Mouse (Mus musculus) effector memory CD4-positive, alpha-beta T cell, adult 5 months (primary cell): Measurements from ENCODE around the gene Pitpna. TPM values are rescaled to one million over a fixed set of nuclear protein-coding genes. Genes with fewer than 3 reads are reported as not detected.

Experiments used
- polyA plus RNA-seq: library from polyadenylated mRNA; unstranded; fragments of 100-300 nt; shearing (Covaris generic); gene quantifications from one replicate; pipeline ENCODE4 v1.2.1, GENCODE M21; 2017

The Pitpna gene
- polyA plus RNA-seq: 297 TPM

GRCm38 (mm10) chr11:75587493-75588284 lies at the start of gene Pitpna:
Pitpna (plus strand) TSS chr11:75588097.

DNA sequence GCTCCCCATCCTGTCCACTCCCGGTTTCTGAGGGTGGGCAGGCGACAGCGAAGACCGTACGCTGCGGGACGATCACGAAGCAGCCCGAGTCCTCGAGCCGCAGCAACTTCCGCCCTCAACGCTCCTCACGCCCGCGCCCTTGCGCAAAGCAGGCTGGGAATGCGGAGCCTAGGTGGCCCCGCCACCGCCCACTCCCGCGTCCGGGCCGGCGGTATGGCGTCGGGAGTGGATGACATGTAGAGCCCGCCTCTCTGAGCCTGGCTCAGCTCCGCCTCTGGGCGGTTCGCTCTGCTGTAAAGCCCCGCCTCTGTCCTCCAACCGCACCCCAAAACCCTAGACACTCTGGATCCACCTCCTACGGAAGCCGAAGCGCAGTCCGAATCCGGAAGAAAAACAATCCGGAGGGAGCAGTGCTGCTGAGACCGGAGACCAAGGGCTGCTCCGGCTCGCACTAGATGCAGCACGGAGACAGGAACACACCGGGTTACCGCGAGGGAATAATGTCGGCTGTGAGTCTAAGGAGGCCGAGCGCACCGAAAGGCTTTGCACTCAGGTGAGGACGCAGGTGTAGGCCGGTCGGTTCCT lies 42.8 kb downstream of the Pitpna start, which contains the start of gene Inpp5k:
Gene Inpp5k, plus strand, starts transcription at position 344 of the 585 bp plus-strand sequence.

GRCm38 (mm10) chr11:75650311-75650710 lies 62.4 kb downstream of the Pitpna start, which contains the start of gene Myo1c:
Myo1c (plus strand) TSS chr11:75650504.

Other genes starting within 250 kb of the Pitpna start
- 101 TPM for gene Rpa1, start 239.8 kb upstream of the Pitpna start, polyA plus RNA-seq
- gene Smyd4, start 239.7 kb upstream of the Pitpna start, polyA plus RNA-seq: 20.9 TPM
- 0.65 TPM for gene Serpinf1, start 165.4 kb upstream of the Pitpna start, polyA plus RNA-seq
- gene Serpinf2, start 148.5 kb upstream of the Pitpna start, polyA plus RNA-seq: not detected
- 9.1 TPM for gene Wdr81, start 133.4 kb upstream of the Pitpna start, polyA plus RNA-seq
- gene Tlcd2, start 126.4 kb upstream of the Pitpna start, polyA plus RNA-seq: 2.9 TPM
- gene Prpf8, start 101.3 kb upstream of the Pitpna start, polyA plus RNA-seq: 47.3 TPM
- not detected for gene Rilp, start 78.0 kb upstream of the Pitpna start, polyA plus RNA-seq
- not detected for gene Scarf1, start 74.6 kb upstream of the Pitpna start, polyA plus RNA-seq
- gene Slc43a2, start 56.4 kb upstream of the Pitpna start, polyA plus RNA-seq: 18.7 TPM
- gene Inpp5k, start 42.9 kb downstream of the Pitpna start, polyA plus RNA-seq: 76.3 TPM
- gene Myo1c, start 62.4 kb downstream of the Pitpna start, polyA plus RNA-seq: 14.9 TPM
- 82.3 TPM for gene Crk, start 91.2 kb downstream of the Pitpna start, polyA plus RNA-seq
- 185 TPM for gene Ywhae, start 144.8 kb downstream of the Pitpna start, polyA plus RNA-seq
- gene Doc2b, start 208.0 kb downstream of the Pitpna start, polyA plus RNA-seq: not detected